Mouse (Mus musculus) C2C12 (cell line): ENCODE results near the gene Opn4. TPM values are rescaled to one million over a fixed set of nuclear protein-coding genes. Genes with fewer than 3 reads are reported as not detected.
A peak's percentile ranks its signal among the peaks of the same experiment; 100 is the strongest.

Source experiments
- H3K27me3 ChIP-seq: one replicate; pipeline ENCODE4 v1.6.1; 2011; ENCODE audit not compliant: control insufficient read depth, insufficient read depth, insufficient read length
- H3K36me3 ChIP-seq: one replicate; pipeline ENCODE4 v1.6.1; 2011; ENCODE audit not compliant: control insufficient read depth, insufficient read depth
- H3K4me3 ChIP-seq: one replicate; pipeline ENCODE4 v1.5.1; 2011; ENCODE audit warnings: mild to moderate bottlenecking, control low read depth; ENCODE audit not compliant: poor library complexity, insufficient read depth, severe bottlenecking
- H3K79me2 ChIP-seq: one replicate; pipeline ENCODE4 v1.6.1; 2011; ENCODE audit not compliant: control insufficient read depth, insufficient read depth
- H3K79me3 ChIP-seq: one replicate; pipeline ENCODE4 v1.6.1; 2011; ENCODE audit warnings: low read depth, control low read depth
- H3ac ChIP-seq: one replicate; pipeline ENCODE3; 2011; ENCODE audit warnings: low read depth; ENCODE audit not compliant: control insufficient read depth, insufficient read length
- CEBPB ChIP-seq: IDR thresholded peaks from one replicate; pipeline ENCODE4 v1.6.1; 2011; ENCODE audit warnings: low read depth, mild to moderate bottlenecking, control low read depth, moderate library complexity
- CTCF ChIP-seq: IDR thresholded peaks from one replicate; pipeline ENCODE4 v1.5.1; 2011; ENCODE audit not compliant: control insufficient read depth, insufficient read depth, insufficient read length
- FOSL1 ChIP-seq: IDR thresholded peaks from one replicate; pipeline ENCODE4 v1.8.0; 2011; ENCODE audit warnings: mild to moderate bottlenecking, low read length; ENCODE audit not compliant: poor library complexity, insufficient read depth, severe bottlenecking
- MAX ChIP-seq: IDR thresholded peaks from one replicate; pipeline ENCODE4 v1.6.1; 2011; ENCODE audit warnings: mild to moderate bottlenecking, control low read depth
- MYOD1 ChIP-seq: IDR thresholded peaks from one replicate; pipeline ENCODE4 v1.6.1; 2011; ENCODE audit warnings: low read depth; ENCODE audit not compliant: control insufficient read depth, insufficient read length
- MYOG ChIP-seq: IDR thresholded peaks from one replicate; pipeline ENCODE4 v1.6.1; 2011; ENCODE audit not compliant: control insufficient read depth, insufficient read length; ENCODE audit errors: extremely low read depth
- USF1 ChIP-seq: IDR thresholded peaks from one replicate; pipeline ENCODE4 v1.6.1; 2011; ENCODE audit warnings: low read depth, mild to moderate bottlenecking, control low read depth, moderate library complexity
- polyA plus RNA-seq: library from polyadenylated mRNA; unstranded; fragments of >200 nt; fragmentation: generic; extraction: Trizol; gene quantifications from one replicate; pipeline ENCODE4 v1.2.1, GENCODE M21; 2012; ENCODE audit warnings: missing spikeins

The Opn4 gene
- polyA plus RNA-seq, 1 experiment = not detected

GRCm38 (mm10) chr14:34632722-34633448, 32.9 kb upstream of the Opn4 start:
- H3K36me3 ChIP-seq = no peaks in the 10 kb centered on the region

GRCm38 (mm10) chr14:34626824-34627223, 26.9 kb upstream of the Opn4 start:
- H3K79me3 ChIP-seq = no peaks in the 10 kb centered on the region
- peaks cover 3% of the 10 kb centered on the region for H3K27me3 ChIP-seq
- H3K79me2 ChIP-seq = no peaks in the 10 kb centered on the region
- no peak overlapping the region for H3K4me3 ChIP-seq
- no peaks in the 10 kb centered on the region for H3K36me3 ChIP-seq
- TF ChIP-seq USF1 (no peak), MYOG (no peak), CTCF (no peak), FOSL1 (no peak), MAX (no peak), MYOD1 (no peak), CEBPB (no peak)
- no peak overlapping the region for H3ac ChIP-seq

More at GRCm38 (mm10) chr14:34632722-34633448, 32.9 kb upstream of the Opn4 start:
- no peak overlapping the region for H3ac ChIP-seq
- no peaks in the 10 kb centered on the region for H3K79me2 ChIP-seq
- H3K79me3 ChIP-seq = no peaks in the 10 kb centered on the region
- no peaks in the 10 kb centered on the region for H3K27me3 ChIP-seq
- TF ChIP-seq MYOG (no peak), MYOD1 (no peak), MAX (no peak), CTCF (no peak), CEBPB (no peak), FOSL1 (no peak), USF1 (no peak)
- no peak overlapping the region for H3K4me3 ChIP-seq

- Histone ChIP-seq H3K79me3 (no peaks in the 10 kb centered on the region), H3K36me3 (no peaks in the 10 kb centered on the region), H3K4me3 (no peak overlapping the region), H3ac (no peak overlapping the region), H3K79me2 (no peaks in the 10 kb centered on the region), H3K27me3 (peaks cover 3% of the 10 kb centered on the region)
- no peak for TF ChIP-seq FOSL1
- no peak for TF ChIP-seq USF1
- no peak for TF ChIP-seq MAX
- no peak for TF ChIP-seq MYOD1
- no peak for TF ChIP-seq MYOG
- no peak for TF ChIP-seq CEBPB
- no peak for TF ChIP-seq CTCF
Measured at GRCm38 (mm10) chr14:34623531-34624210, 23.7 kb upstream of the Opn4 start.

DNA sequence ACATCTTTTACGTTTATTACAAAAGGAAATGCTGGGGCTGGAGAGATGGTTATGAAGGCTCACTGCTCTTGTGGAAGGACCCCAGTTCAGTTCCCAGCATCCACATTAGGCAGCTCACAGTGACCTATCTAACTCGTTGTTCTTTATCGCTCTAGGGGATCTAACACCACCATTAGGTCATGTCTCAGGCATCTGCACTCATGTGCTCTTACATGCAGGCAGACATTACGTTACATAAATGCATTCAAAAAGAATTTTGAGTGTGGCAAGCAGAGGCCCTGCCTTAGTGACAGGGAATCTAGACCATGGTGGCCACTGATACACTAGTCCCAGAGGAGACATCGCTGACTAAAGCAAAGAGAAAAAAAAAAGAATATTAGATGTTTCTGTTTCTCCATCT, 23.1 kb upstream of the Opn4 start:
- no peak overlapping the region for H3ac ChIP-seq
- peaks cover 3% of the 10 kb centered on the region for H3K27me3 ChIP-seq
- no peaks in the 10 kb centered on the region for H3K79me3 ChIP-seq
- H3K79me2 ChIP-seq = no peaks in the 10 kb centered on the region
- no peak overlapping the region for H3K4me3 ChIP-seq
- TF ChIP-seq CEBPB = no peak
- TF ChIP-seq CTCF = no peak
- no peak for TF ChIP-seq USF1
- no peak for TF ChIP-seq MYOD1
- no peak for TF ChIP-seq MAX
- TF ChIP-seq FOSL1 = no peak
- no peak for TF ChIP-seq MYOG
- no peaks in the 10 kb centered on the region for H3K36me3 ChIP-seq

DNA sequence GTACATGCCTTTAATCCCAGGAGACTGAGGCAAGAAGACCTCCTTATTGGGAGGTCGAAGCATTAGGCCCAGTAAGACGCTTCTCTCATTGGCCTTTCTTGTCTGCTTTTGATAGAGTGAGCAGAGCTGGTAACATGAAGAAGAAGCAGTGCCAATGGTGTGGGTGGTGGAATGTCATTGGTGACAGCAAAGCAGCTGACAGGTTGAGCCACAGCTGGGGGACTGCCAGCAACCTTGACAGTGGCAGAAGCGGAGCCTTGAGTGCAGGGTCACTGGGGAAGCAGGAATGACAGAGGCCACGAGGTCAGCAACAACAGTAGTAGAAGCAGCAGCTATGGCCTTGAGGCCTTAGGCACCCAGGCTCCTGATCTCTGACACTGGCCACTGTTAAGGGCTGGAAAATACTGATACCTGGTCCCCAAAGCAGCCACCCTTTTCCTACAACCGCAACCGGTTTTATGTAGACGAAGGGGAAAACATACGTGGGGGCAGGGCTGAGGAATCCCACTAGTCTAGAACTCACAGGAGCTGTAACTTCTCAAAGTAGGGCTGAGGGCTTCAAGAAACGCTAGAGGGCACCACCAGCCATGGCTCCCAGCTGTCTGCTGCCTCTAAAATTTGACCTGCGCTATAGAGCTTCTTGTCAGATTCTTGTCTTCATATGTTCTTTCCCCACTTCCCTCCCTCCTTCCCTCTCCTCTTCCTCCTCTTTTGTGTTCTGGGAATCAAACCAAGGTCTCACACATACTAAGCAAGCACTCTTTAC, 20.9 kb upstream of the Opn4 start:
- TF ChIP-seq MYOD1 (no peak), CTCF (peak; percentile 61), MYOG (no peak)
- Histone ChIP-seq H3K36me3 (no peaks in the 10 kb centered on the region), H3K4me3 (no peak overlapping the region), H3ac (no peak overlapping the region), H3K79me3 (no peaks in the 10 kb centered on the region), H3K27me3 (peaks cover 6% of the 10 kb centered on the region), H3K79me2 (no peaks in the 10 kb centered on the region)
